Mouse (Mus musculus) gastrocnemius, postnatal 36 days (tissue): Measurements from ENCODE around the gene Itgb8. TPM values are rescaled to one million over a fixed set of nuclear protein-coding genes. Genes with fewer than 3 reads are reported as not detected.

ENCODE experiments used
- DNase-seq, 2 experiments: peaks; one replicate each; pipeline ENCODE4 v3.0.0; 2022
- intact Hi-C: fragments of 180-260 bp; cut with DNase I; formaldehyde crosslinking; loops from one replicate; pipeline ENCODE4 v1.15.1; 2025
- total RNA-seq, 2 experiments: library from RNA; stranded (reverse); gene quantifications; 2 replicates each; pipeline ENCODE4 v1.2.3; 2021

The Itgb8 gene
- total RNA-seq, 2 experiments from 2014 or later = 0.36 to 0.79 TPM

GRCm38 (mm10) chr12:119210073-119210425 lies 28.6 kb downstream of the Itgb8 start:
- no peak for DNase-seq
- intact Hi-C loops = no loop called here

GRCm38 (mm10) chr12:119209384-119210072 lies 29.1 kb downstream of the Itgb8 start:
- no peak for DNase-seq
- intact Hi-C loops = no loop called here

- intact Hi-C loops = no loop called here
Observed at GRCm38 (mm10) chr12:119207464-119207801, 31.2 kb downstream of the Itgb8 start.

GRCm38 (mm10) chr12:119206711-119207463 lies 31.7 kb downstream of the Itgb8 start:
- DNase-seq = no peak
- intact Hi-C loops = no loop called here

More at GRCm38 (mm10) chr12:119207464-119207801, 31.2 kb downstream of the Itgb8 start:
- DNase-seq = no peak

GRCm38 (mm10) chr12:119204411-119204810 lies 34.2 kb downstream of the Itgb8 start:
- intact Hi-C loops = no loop called here
- DNase-seq = no peak

GRCm38 (mm10) chr12:119202766-119203165 lies 35.8 kb downstream of the Itgb8 start:
- no peak for DNase-seq
- intact Hi-C loops = no loop called here

- no peak for DNase-seq
Observed at GRCm38 (mm10) chr12:119195145-119195544, 43.5 kb downstream of the Itgb8 start.

GRCm38 (mm10) chr12:119189814-119190213 lies 48.8 kb downstream of the Itgb8 start:
- no peak for DNase-seq
- intact Hi-C loops = no loop called here

More at GRCm38 (mm10) chr12:119195145-119195544, 43.5 kb downstream of the Itgb8 start:
- intact Hi-C loops = no loop called here

- no peak for DNase-seq
- intact Hi-C loops = no loop called here
Observed at GRCm38 (mm10) chr12:119185441-119185840, 53.2 kb downstream of the Itgb8 start.

- intact Hi-C loops = no loop called here
- DNase-seq = no peak
Observed at GRCm38 (mm10) chr12:119182215-119182924, 56.2 kb downstream of the Itgb8 start.

GRCm38 (mm10) chr12:119176017-119176416 lies 62.6 kb downstream of the Itgb8 start:
- intact Hi-C loops = no loop called here
- DNase-seq = no peak

- DNase-seq = no peak
- intact Hi-C loops = no loop called here
Observed at GRCm38 (mm10) chr12:119169828-119170539, 68.6 kb downstream of the Itgb8 start.

- DNase-seq = no peak
- intact Hi-C loops = no loop called here
Observed at GRCm38 (mm10) chr12:119169143-119169542, 69.5 kb downstream of the Itgb8 start.

- intact Hi-C loops = no loop called here
- no peak for DNase-seq
Observed at GRCm38 (mm10) chr12:119165115-119165514, 73.5 kb downstream of the Itgb8 start.

GRCm38 (mm10) chr12:119164672-119165071 lies 73.9 kb downstream of the Itgb8 start:
- no peak for DNase-seq
- intact Hi-C loops = no loop called here

GRCm38 (mm10) chr12:119164176-119164575 lies 74.4 kb downstream of the Itgb8 start:
- DNase-seq = peak in 1 of 2 experiments; percentile 9
- intact Hi-C loops = no loop called here

- intact Hi-C loops = no loop called here
- DNase-seq = no peak
Observed at GRCm38 (mm10) chr12:119160786-119161185, 77.8 kb downstream of the Itgb8 start.

GRCm38 (mm10) chr12:119159254-119159933 lies 79.2 kb downstream of the Itgb8 start:
- DNase-seq = no peak
- intact Hi-C loops = no loop called here

- no peak for DNase-seq
- intact Hi-C loops = no loop called here
Observed at GRCm38 (mm10) chr12:119157686-119158085, 80.9 kb downstream of the Itgb8 start.

- intact Hi-C loops = no loop called here
- DNase-seq = no peak
Observed at GRCm38 (mm10) chr12:119157068-119157467, 81.5 kb downstream of the Itgb8 start.
